Mouse (Mus musculus) large intestine, adult 2 months (tissue): Measurements from ENCODE around the gene Calcoco2. TPM values are rescaled to one million over a fixed set of nuclear protein-coding genes. Genes with fewer than 3 reads are reported as not detected.
A peak's percentile ranks its signal among the peaks of the same experiment; 100 is the strongest.
"Not testable (repeated sequence)": the region's sequence is repeated elsewhere in the genome, so short reads cannot be mapped to it uniquely, and the experiment has no call there.

Experiments
- DNase-seq: peaks from one replicate; pipeline ENCODE4 v3.0.0-alpha.2; 2012; ENCODE audit warnings: low read depth, low spot score
- WGBS: fragments of 180-500 bp; shearing (Covaris S2); methylation state at CpG from one replicate; pipeline ENCODE4 v1.1.7; 2018; 5-methylcytosine and 5-hydroxymethylcytosine counted together
- polyA plus RNA-seq: library from polyadenylated mRNA; depleted of rRNA; stranded (reverse); fragments of >200 nt; gene quantifications from 2 replicates; pipeline ENCODE4 v1.2.3, GENCODE M21; 2012; rRNA removed

The Calcoco2 gene
- not detected in 2 replicates for polyA plus RNA-seq

DNA sequence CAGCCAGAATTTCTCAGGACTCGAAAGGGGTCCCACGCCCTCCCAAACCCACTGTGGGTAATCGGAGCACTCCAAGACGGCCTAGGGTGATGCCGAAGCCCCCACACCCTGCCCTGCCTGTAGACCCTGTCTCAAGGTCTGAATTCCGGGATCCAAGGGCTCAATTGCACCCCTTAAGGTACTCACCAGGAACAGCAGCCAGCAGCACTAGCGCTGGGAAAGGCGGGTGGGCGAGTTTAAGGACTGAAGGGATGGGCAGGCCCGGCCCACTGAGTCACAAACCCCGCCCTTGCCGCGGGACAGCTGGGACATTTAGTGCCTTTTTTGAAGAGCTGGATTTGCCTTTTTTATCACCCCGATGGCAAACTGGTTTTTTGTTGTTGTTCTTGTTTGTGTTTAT is at the start of gene Calcoco2:
Gene Calcoco2 (minus strand): TSS at position 214 of the 400 bp plus-strand sequence.
- WGBS: 44% methylated on average over 14 of the region's 14 CpGs
- no peak for DNase-seq

DNA sequence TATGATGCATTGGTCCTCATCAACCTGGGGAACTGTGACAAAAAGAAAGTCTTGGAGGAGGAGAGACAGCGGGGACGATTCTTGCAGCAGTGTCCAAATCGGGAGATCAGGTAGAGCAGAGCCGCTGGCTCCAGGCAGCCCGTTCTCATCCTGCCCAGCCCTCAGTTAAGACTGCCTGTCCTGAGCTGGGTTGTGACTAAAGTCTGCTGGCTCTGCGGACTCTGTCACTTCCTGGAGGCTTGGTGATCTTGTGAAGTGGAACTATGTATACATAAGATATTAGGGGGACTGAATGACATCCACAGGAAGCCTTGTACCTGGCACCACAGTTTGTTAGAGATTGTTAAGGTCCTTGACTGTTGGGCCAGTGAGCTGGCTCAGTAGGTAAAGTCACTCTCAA is 35.7 kb upstream of the Calcoco2 start:
- WGBS: 38% methylated on average over 6 of the region's 6 CpGs
- DNase-seq: no peak

DNA sequence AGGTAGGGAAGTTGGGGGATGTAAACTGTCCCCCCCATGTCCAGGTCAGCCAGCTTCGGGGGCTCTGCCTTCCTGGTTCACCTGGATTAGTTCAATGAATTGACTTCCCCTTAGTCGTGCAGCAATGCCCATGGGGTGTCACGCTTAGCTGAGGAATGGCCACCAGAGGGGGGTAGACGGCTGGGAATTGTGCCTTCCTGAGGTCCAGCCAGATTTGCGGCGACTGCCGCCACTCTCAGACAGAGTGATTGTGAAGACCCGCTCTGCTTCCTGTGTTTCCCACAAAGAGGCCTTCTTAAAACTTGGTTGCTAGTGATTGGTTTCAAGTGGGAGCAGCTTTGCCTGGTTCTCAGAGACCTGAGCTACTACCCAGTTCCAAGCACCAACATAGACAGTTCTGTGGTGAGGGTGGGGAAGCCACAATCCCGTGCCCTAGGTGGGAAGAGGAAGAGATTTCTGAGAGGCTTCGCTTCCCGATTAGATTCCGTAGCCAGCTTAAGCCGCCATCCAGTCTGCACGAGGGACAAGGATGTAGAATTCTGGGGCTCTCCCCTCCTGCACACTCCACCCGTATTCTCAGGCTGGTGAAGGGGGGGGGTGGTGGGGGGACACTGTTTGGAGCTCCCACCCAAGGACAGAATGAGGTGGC is 34.0 kb upstream of the Calcoco2 start:
- WGBS: 6% methylated on average over 15 of the region's 15 CpGs
- DNase-seq: no peak

DNA sequence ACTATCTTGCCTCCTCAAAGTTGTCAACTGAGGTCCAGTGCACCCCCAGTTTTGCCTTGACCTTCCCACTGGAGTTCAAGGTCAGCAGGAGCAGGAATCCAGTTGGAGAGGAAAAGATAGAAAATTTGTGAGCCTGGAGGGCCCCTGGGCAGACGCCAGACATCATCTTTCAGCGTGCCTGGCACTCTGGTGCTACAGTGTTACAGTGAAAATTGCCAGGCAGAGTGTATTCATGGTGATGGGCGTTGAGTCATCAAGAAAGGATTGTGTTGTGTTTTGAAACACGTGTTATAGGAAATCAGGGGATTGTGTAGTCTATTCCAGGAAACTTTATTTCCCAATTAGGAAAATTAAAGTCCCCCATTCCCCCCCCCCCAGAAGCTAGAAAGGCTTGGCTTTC is 32.0 kb upstream of the Calcoco2 start:
- 47% methylated on average over 4 of the region's 4 CpGs for WGBS

DNA sequence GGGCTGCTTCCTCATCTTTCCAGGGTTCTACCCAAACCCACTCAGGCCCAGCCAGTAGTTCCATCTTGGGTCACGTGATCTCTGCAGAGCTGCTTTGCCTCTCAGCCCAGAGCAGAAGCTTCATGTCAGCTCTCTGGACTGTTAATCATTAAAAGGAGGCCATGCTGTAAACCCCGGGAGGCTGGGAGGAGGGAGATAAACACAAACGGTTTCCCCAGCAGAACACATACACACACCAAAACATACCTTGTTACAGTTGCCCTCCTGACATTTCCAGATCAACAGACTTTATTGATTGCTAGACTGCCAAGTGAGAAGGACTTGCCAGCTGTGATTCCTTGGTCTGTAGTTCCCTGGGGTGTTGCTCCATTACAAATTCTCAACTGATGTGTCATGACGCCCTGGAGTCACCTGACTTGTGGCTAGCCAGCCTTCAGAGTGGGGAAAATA is 29.0 kb upstream of the Calcoco2 start:
- WGBS: 8% methylated on average over 4 of the region's 4 CpGs

More for the DNA sequence above, 32.0 kb upstream of the Calcoco2 start:
- DNase-seq: no peak

DNA sequence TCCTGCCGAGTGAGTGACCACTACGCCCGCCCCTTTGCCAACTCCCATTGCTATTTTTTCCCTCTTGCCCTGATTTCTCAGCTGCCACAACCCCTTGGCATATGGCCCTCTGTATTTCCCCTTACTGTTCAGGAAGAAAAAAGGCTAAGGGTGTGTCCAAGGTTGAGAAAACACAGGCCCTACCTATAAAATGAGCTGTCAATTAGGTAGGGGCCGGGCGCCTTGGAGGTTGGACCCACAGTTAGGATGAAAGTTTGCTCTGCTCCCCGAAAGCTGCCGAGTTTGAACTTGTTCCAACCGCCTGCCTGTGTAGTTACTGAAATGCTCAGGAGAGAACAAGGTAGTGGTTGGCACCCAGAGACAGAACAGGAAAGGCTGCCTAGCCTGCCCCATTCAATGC is 24.1 kb upstream of the Calcoco2 start:
- DNase-seq: peak; percentile 89
- WGBS: 24% methylated on average over 8 of the region's 8 CpGs

More for the DNA sequence above, 29.0 kb upstream of the Calcoco2 start:
- peak; percentile 84 for DNase-seq

DNA sequence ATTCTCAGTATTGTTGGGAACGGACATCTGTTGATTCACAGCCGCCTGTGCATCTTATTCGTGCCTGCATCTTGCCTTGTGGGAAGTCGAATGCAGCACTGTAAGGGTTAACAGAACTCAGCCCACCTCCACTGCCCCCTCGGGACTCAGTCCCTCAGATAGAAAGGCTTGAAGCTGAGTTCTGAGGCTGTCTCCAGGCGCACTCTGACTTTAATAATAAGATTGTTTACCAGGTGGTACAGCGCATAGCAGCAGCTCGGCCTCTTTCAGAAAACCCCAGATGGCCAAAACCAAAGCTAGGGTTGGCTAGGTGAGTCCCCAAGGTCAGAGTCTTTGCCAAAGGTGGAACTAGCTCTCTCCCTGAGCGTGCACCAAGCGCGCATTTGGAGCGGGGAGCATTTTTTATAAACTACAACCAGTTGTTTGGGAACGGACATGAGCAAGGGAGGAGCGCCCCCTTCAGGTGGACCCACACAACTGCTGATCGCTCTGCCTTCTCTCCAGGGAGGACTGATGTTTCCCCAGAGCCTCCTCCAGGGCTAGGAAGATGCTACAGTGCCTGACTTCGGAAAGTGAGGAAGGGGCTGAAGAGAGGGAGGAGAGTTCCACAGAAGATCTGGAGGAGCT is 21.6 kb upstream of the Calcoco2 start, which contains the start of gene Ttll6:
Gene Ttll6 (plus strand): TSS at position 548 of the 627 bp plus-strand sequence.
- 11% methylated on average over 16 of the region's 16 CpGs for WGBS
- no peak for DNase-seq

DNA sequence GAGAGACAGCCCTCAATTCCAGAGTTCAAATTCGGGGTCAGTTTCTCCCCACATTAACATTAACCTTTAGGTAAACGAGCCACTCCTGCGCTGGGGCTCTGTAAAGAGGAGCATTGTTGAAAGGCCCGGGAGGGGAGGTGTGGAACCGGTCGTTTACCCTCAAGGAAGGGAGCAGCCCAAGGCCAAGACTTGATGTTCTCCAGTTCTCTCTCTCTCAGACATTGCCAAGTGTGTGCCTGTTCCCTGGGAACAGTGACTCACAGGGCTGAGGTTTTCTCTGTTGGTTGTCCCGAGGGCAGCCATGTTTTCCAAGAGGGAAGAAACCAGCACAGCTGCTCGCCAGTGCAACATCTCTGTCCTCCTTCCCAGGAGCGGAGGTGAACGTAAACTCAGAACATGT is 18.8 kb upstream of the Calcoco2 start:
- 20% methylated on average over 10 of the region's 10 CpGs for WGBS
- DNase-seq: no peak

DNA sequence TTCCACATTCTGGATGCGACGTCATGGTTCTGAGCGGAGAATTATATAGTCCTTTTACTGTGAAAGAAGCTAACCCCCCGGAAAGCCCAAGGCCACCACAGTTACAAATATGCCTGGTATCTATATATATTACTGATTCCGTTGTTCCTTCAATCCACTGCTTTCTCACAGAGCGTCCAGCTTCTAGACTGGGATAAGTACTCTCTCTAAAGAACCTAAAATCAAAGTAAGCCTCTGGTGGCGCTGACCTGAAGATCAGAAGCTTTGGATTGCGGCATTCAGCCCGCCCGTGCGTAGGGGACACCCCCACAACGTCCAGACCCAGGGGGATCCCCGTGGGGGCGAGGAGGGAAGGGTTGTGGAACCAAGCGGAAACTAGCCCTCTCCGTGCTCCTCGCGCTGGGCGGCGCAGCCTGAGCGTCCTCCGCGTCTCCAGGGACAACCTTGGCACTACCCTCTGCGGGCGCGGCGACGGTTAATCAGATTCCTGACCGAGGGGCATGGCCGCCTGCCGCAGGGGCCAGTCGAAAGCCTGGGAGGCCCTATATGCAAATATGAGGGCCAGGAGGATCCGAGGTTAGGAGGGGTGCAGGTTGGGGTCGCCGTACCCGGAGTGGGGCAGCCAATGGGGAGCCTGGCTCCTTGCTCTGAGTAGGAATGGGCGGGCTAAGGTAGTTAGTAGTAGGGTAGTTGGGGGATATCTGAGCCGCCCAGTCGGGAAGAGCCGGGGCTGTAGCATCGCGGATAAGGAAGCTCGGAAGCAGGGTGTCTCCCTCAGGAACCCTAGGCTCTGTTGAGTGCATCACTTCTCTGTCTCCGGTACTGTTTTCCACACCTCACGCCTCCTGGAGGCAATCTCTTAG is 12.5 kb upstream of the Calcoco2 start:
- WGBS: 3% methylated on average over 45 of the region's 45 CpGs
- DNase-seq: no peak

DNA sequence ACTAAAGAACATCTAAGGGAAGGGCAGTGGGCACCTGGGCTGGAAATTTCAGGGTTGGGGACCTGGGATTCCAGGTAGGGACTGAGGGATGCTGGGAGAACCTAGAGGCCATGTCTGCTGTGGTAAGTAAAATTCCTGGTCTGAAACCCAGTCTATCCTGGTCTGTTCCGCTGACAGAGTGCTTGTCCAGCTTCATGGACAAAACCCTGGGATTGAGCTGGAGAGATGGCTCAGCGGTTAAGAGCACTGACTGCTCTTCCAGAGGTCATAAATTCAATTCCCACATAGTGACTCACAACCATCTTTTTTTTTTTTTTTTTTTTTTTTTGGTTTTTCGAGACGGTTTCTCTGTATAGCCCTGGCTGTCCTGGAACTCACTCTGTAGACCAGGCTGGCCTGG is 11.0 kb upstream of the Calcoco2 start:
- 62% methylated on average over 4 of the region's 4 CpGs for WGBS
- DNase-seq: not testable (repeated sequence)

DNA sequence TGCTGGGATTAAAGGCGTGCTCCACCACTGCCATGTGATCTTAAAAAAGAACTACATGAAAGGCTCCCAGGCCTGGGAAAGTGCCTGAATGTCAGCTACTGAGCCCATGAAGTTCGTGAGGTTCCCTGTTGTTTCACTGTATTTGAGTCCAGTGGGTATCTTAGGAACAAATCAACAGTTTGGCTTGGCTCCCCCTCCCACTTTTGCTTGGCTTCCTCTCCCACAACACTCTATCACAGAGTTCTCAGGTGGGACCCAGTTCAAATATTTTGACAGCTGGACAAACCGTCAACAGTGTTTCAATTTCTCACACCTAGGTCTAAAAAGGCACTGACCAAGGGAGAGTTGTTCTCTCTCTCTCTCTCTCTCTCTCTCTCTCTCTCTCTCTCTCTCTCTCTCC is 7.6 kb upstream of the Calcoco2 start:
- WGBS: 51% methylated on average over 3 of the region's 3 CpGs
- no peak for DNase-seq

DNA sequence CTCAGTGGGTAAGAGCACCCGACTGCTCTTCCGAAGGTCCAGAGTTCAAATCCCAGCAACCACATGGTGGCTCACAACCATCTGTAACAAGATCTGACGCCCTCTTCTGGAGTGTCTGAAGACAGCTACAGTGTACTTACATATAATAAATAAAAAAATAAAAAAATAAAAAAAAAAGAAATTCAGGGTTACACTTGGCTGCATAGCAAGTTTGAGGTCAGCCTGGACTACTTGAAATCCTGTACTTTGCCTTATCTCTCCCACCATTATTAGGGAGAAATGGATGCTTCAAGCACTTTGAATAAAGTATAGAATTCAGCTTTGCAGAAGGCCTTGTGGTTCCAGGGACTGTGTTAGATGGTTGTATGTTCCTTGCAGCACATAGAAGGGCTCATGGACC is 5.2 kb upstream of the Calcoco2 start:
- WGBS: 74% methylated on average over 3 of the region's 3 CpGs
- not testable (repeated sequence) for DNase-seq

DNA sequence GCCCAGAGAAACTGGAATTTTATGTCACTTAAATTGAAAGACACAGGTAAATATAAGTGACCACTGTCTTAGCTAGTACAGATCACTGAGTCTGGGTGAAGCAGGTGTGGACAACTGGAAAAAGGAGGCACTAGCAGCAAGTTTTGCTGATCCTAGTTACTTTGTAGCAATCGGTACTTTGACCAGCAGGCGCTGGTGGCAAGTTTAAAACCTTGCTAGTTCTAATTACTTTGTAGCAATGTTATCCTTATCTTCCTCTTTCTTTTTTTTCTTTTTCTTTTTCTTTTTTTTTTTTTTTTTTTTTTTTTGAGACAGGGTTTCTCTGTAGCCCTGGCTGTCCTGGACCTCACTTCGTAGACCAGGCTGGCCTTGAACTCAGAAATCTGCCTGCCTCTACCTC is 4.4 kb upstream of the Calcoco2 start:
- 80% methylated on average over 3 of the region's 3 CpGs for WGBS
- DNase-seq: no peak

DNA sequence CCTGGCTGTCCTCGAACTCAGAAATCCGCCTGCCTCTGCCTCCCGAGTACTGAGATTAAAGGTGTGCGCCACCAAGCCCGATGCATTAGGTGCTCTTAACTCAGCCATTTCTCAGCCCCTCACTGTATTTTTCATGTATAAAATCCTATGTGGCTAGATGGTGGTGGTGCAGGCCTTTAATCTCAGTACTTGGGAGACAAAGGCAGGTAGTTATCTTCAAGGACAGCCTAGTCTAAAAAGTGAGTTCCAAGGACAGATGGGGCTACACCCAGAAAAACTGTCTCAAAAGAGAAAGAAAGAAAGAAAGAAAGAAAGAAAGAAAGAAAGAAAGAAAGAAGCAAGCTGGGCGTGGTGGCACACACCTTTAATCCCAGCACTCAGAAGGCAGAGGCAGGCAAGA is 3.7 kb upstream of the Calcoco2 start:
- no peak for DNase-seq
- WGBS: 91% methylated on average over 6 of the region's 6 CpGs

DNA sequence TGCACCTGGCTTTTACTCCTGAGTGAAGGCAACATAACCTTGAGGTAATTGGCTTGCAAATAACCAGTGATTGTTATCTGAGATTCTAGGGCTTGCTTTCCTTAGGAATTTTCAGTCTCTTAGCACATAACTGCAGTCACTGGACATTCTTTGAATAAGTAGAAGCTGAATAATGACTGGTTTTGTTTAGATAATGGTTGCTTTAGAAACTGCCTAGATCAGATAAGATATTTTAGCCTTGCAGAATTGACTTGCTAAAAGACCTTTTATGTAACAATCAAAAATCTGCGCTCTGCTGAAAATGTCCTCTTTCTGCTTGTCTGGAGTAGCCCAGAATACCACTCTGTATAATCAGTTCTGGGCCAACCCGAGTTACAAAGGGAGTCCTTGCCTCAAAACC is 2.3 kb upstream of the Calcoco2 start:
- WGBS: 56% methylated on average over 2 of the region's 2 CpGs
- no peak for DNase-seq

DNA sequence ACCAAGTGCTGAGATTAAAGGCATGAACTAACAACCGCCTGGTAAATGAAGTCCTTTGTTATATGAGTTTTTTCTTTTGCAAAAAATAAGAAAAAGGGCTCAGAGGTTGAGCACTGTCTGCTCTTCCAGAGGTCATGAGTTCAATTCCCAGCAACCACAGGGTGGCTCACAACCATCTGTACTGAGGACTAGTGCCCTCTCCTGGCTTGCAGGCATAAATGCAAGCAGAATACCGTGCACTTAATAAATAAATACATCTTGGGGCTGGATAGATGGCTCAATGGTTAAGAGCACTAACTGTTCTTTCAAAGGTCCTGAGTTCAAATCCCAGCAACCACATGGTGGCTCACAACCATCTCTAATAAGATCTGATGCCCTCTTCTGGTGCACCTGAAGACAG is 814 bp downstream of the Calcoco2 start:
- WGBS: 60% methylated on average over 2 of the region's 2 CpGs

DNA sequence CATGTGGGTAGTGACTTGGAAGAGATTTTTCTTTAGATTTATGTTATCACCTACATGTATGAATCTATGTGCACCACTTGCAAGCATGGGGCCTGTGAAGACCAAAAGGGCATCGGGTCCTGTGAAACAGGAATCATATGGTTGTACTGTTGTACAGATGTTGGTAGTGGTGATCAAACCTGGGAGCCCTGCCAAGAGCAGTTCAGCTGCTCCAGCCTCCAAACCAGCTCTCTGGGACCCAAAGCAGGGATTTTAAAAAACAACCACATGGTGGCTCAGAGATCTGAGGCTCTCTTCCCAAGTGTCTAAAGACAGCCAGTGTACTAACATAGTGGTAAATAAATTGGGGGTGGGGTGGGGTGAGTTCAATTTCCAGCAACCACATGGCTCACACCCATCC is 3.4 kb downstream of the Calcoco2 start:
- 8% methylated on average over 1 of the region's 1 CpGs for WGBS
- no peak for DNase-seq

More for the DNA sequence above, 814 bp downstream of the Calcoco2 start:
- not testable (repeated sequence) for DNase-seq

DNA sequence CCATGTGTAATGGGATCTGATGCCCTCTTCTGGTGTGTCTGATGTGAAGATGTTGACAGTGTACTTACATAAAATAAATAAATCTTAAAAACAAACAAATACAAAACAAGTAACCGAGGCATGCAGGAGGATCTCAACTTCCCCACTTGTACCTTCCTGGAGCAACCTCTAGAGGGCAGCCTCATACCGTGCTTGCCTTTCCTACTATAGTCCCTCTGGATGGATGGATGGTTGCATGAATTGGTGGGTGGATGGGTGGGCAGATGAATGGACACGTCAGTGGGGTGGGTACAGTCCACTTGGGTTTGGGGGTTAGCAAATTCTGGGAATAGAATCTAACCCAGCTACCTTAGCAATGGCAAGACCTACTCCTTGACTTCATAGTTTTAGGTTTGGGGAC is 18.4 kb downstream of the Calcoco2 start:
- 3% methylated on average over 3 of the region's 3 CpGs for WGBS
- DNase-seq: no peak

DNA sequence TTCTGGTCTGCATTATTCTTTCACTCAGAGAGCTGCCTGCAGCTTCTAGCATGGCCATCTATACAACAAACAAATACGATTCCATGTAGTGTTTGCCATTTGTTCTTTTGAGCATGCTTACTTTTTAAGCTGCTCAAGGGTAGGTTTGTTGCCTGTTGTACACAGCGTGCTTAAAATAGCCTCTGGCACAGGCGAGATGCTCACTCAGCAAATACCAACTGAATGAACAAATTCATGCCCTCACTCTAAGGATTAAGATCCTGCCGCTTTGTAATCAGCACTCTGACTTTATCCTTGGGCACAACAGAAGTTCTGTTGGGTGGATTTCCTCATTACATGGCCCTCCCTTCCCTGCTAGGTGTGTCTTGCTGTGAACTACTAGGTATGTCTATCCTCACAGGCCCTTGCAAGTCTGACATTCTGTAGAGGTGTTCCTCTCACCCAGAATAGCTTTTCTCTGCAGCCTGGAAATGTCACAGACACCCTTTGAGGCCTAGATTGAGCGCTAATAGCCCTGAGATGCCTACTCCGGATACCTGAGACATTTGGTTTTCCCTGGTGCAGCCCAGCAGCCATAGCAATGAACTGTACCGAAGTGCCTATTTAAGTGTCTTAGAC is 19.0 kb downstream of the Calcoco2 start:
- 40% methylated on average over 7 of the region's 7 CpGs for WGBS
- no peak for DNase-seq

DNA sequence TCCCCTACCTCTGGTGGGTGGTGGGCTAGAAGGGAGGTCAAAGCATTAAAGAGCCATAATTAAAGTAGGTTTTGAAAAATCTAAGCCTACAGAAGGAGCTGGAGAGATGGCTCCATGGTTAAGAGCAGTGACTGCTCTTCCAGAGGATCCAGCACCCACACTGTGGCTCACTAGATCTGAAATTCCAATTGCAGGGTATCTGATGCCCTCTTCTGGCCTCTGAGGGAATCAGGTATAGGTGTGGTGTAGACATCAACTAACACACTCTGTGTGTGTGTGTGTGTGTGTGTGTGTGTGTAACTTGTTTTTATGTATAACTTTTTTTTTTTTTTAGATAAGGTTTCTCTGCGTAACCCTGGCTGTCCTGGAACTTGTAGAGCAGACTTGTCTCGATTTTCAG is 20.7 kb downstream of the Calcoco2 start:
- no peak for DNase-seq
- 44% methylated on average over 2 of the region's 2 CpGs for WGBS
